Mouse (Mus musculus) spleen, adult 2 months (tissue): Measurements from ENCODE around the gene V1rd19. TPM values are rescaled to one million over a fixed set of nuclear protein-coding genes. Genes with fewer than 3 reads are reported as not detected.
"Not testable (repeated sequence)": the region's sequence is repeated elsewhere in the genome, so short reads cannot be mapped to it uniquely, and the experiment has no call there.

ENCODE experiments used
- DNase-seq, 2 experiments: peaks; one replicate each; pipeline versions ENCODE4 v3.0.0 to v3.0.0-alpha.2; 2012 to 2021; ENCODE audit warnings: low spot score in 2 of 2, low read depth in 1 of 2
- H3K27ac ChIP-seq: fragments of 200-500 bp; 2 replicates; pipeline ENCODE4 v1.5.1; 2012; ENCODE audit warnings: low read length, inconsistent platforms; ENCODE audit not compliant: insufficient read depth
- H3K27me3 ChIP-seq: fragments of 200-500 bp; 2 replicates; pipeline ENCODE4 v1.6.1; 2012; ENCODE audit warnings: mild to moderate bottlenecking, moderate library complexity, low read length, inconsistent platforms; ENCODE audit not compliant: control insufficient read depth, insufficient read depth
- H3K36me3 ChIP-seq: fragments of 200-500 bp; 2 replicates; pipeline ENCODE4 v1.6.1; 2012; ENCODE audit warnings: mild to moderate bottlenecking, low read length, inconsistent platforms; ENCODE audit not compliant: control insufficient read depth, insufficient read depth
- H3K4me1 ChIP-seq: fragments of 200-500 bp; 2 replicates; pipeline ENCODE4 v1.6.1; 2011; ENCODE audit warnings: inconsistent platforms; ENCODE audit not compliant: control insufficient read depth, insufficient read depth, insufficient read length
- H3K4me3 ChIP-seq: fragments of 200-500 bp; 2 replicates; pipeline ENCODE4 v1.5.1; 2011; ENCODE audit warnings: mild to moderate bottlenecking, inconsistent platforms; ENCODE audit not compliant: insufficient read depth, insufficient read length; ENCODE audit errors: extremely low read depth
- CTCF ChIP-seq: fragments of 200-500 bp; IDR thresholded peaks from 2 replicates; pipeline ENCODE4 v1.5.1; 2011; ENCODE audit warnings: mild to moderate bottlenecking, inconsistent platforms; ENCODE audit not compliant: insufficient read depth, insufficient read length, insufficient replicate concordance; ENCODE audit errors: extremely low read depth
- POLR2A ChIP-seq: fragments of 200-500 bp; IDR thresholded peaks from 2 replicates; pipeline ENCODE4 v1.6.1; 2011; ENCODE audit warnings: low read depth, low read length, inconsistent platforms
- WGBS: fragments of 180-500 bp; shearing (Covaris S2); methylation state at CpG from one replicate; pipeline ENCODE4 v1.1.7; 2018; 5-methylcytosine and 5-hydroxymethylcytosine counted together
- polyA plus RNA-seq: library from polyadenylated mRNA; depleted of rRNA; stranded (reverse); fragments of >200 nt; gene quantifications from 2 replicates; pipeline ENCODE4 v1.2.3, GENCODE M21; 2012; rRNA removed

Gene V1rd19
- polyA plus RNA-seq, result not detected in 2 replicates

DNA sequence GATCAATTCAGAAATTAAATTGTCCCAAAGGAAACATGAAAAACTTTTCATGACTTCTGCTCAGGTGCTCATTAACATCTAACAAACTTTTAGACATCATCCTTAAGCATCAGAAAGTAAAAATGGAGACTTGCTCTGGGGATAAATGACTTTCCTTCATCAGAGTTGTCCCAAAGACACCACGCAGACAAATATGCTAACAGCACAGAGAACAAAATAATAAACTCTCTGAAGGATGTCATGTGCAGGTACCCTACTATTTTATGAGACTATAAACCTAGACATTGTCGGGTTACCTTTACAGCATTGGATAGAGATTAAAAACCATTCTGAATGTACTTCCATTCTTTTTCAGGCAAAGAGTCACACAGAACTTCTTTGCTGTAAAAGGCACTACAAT lies at the start of gene V1rd19:
TSS of gene V1rd19 (plus strand) at position 301 of the 400 bp plus-strand sequence.
- no peaks in the 10 kb centered on the region for H3K4me1 ChIP-seq
- DNase-seq, result no peak
- TF ChIP-seq POLR2A (no peak), CTCF (no peak)
- H3K36me3 ChIP-seq, result no peaks in the 10 kb centered on the region
- WGBS, result 63% methylated on average over 2 of the region's 2 CpGs
- no peak within 1 kb of the TSS for H3K4me3 ChIP-seq
- H3K27me3 ChIP-seq, result no peaks in the 10 kb centered on the region
- no peak within 1 kb of the TSS for H3K27ac ChIP-seq

DNA sequence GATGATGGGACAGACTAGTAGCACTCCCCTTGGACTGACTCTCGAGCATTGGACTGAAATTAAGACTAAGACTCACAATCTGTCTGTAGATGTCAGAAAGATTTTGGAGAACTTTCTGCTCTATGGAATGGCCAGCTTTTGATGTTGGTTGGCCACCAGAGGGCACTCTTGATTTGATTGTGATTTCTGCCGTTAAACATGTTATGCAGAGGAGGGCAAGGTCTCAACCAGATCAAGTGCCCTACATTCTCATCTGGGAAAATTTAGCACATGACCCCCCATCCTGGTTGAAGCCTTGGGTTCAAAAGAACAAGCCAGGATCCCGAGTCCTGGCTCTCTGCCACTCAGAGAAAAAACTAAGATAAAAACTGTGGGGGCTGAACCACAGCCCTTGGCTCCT lies 33.4 kb upstream of the V1rd19 start:
- not testable (repeated sequence) for H3K27ac ChIP-seq, H3K27me3 ChIP-seq, H3K4me1 ChIP-seq, H3K4me3 ChIP-seq, H3K36me3 ChIP-seq, DNase-seq
- 29% methylated on average over 3 of the region's 3 CpGs for WGBS

DNA sequence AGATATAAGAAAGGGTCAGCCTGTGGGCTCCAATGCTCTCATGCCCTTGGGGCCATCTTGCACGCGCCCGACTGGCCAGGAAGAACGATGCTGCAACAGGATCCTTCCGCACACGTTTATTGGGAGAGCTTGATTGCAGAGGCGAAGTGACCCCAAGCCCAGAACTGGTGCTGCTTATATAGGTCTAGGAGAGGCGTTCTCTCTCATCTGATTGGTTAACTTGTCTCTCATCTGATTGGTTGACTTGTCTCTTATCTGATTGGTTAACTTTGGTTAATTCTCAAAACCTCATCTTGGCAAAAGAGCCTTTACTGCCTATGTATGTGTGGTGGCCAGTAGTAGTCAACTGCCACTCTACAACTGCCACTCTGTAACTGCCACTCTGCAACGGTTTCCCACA lies 27.2 kb upstream of the V1rd19 start, which contains the start of gene Vmn1r181:
TSS of gene Vmn1r181 (plus strand) at position 301 of the 400 bp plus-strand sequence.
- 80% methylated on average over 9 of the region's 9 CpGs for WGBS
- H3K27me3 ChIP-seq, result not testable (repeated sequence)

DNA sequence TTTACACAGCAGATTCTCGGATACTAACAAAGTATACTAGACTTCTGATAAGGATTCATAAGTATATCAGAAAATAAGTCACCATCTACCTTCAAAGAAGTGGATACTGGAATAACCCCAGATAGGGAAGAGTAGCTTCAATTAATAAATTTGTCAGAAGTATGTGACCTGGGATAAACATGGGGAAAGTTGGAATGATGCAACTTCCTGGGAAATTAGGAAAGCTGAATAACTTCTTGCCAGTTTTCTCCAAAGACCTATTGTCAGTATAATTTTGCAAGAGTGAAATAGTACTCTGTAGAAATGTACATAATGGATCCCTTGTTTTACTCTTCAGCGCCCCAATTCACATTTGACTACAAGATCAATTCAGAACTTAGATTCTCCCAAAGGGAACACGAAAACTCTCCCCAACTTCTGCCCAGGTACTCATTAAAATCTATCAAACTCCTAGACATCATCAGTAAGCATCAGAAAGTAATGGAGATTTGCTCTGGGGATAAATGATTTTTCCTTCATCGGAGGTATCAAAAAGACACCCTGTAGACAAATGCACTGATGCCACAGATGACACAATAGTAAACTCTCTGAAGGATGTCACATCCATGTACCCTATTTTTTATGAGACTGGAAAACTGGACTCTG lies 51.3 kb downstream of the V1rd19 start, which contains the start of gene Vmn1r183:
TSS of gene Vmn1r183 (plus strand) at position 595 of the 645 bp plus-strand sequence.
- WGBS, result 79% methylated on average over 4 of the region's 4 CpGs
- no peak within 1 kb of the TSS for H3K27ac ChIP-seq
- DNase-seq, result no peak
- no peak within 1 kb of the TSS for H3K4me3 ChIP-seq
- no peaks in the 10 kb centered on the region for H3K4me1 ChIP-seq
- no peaks in the 10 kb centered on the region for H3K27me3 ChIP-seq
- no peaks in the 10 kb centered on the region for H3K36me3 ChIP-seq
- no peak for TF ChIP-seq CTCF
- TF ChIP-seq POLR2A, result no peak

More for the DNA sequence above, 27.2 kb upstream of the V1rd19 start, which contains the start of gene Vmn1r181:
- H3K4me3 ChIP-seq, H3K27ac ChIP-seq, DNase-seq, H3K36me3 ChIP-seq, H3K4me1 ChIP-seq: not testable (repeated sequence)

Other genes with a start within 250 kb of the V1rd19 start
- gene Vmn1r174, start 249.4 kb upstream of the V1rd19 start, polyA plus RNA-seq, result not detected in 2 replicates
- gene Vmn1r175, start 191.0 kb upstream of the V1rd19 start, polyA plus RNA-seq, result not detected in 2 replicates
- not detected in 2 replicates for gene Vmn1r176, start 164.3 kb upstream of the V1rd19 start, polyA plus RNA-seq
- gene Vmn1r177, start 135.2 kb upstream of the V1rd19 start, polyA plus RNA-seq, result not detected in 2 replicates
- gene Vmn1r178, start 109.7 kb upstream of the V1rd19 start, polyA plus RNA-seq, result not detected in 2 replicates
- gene Vmn1r179, start 74.7 kb upstream of the V1rd19 start, polyA plus RNA-seq, result not detected in 2 replicates
- not detected in 2 replicates for gene Vmn1r180, start 51.1 kb upstream of the V1rd19 start, polyA plus RNA-seq
- not detected in 2 replicates for gene Vmn1r181, start 27.1 kb upstream of the V1rd19 start, polyA plus RNA-seq
- gene Vmn1r183, start 51.6 kb downstream of the V1rd19 start, polyA plus RNA-seq, result not detected in 2 replicates
- 9.7 and 11.0 TPM in 2 replicates for gene Zfp180, start 80.2 kb downstream of the V1rd19 start, polyA plus RNA-seq
- 0.25 and 0.45 TPM in 2 replicates for gene Zfp112, start 110.6 kb downstream of the V1rd19 start, polyA plus RNA-seq
- 2.5 and 6.0 TPM in 2 replicates for gene Zfp235, start 132.5 kb downstream of the V1rd19 start, polyA plus RNA-seq
- 0.07 and 0.13 TPM in 2 replicates for gene Zfp114, start 173.4 kb downstream of the V1rd19 start, polyA plus RNA-seq
- 0.42 and 0.56 TPM in 2 replicates for gene Zfp111, start 209.8 kb downstream of the V1rd19 start, polyA plus RNA-seq
- gene Zfp109, start 235.9 kb downstream of the V1rd19 start, polyA plus RNA-seq, result 0.48 and 0.65 TPM in 2 replicates